Mouse (Mus musculus) liver, embryonic 13.5 days (tissue): Measurements from ENCODE around the gene Gabpb2. TPM values are rescaled to one million over a fixed set of nuclear protein-coding genes. Genes with fewer than 3 reads are reported as not detected.
"Not testable (repeated sequence)": the region's sequence is repeated elsewhere in the genome, so short reads cannot be mapped to it uniquely, and the experiment has no call there.

Experiments
- ATAC-seq: fragments of 200-750 bp; cut with Nextera tagmentation; 2 replicates; pipeline ENCODE4 v1.8.0; 2017; ENCODE audit warnings: low read depth, mild to moderate bottlenecking, moderate number of reproducible peaks, moderate library complexity
- DNase-seq: peaks from one replicate; pipeline ENCODE4 v3.0.0; 2022
- H3K27ac ChIP-seq: fragments of 300-500 bp; sonication (generic); 2 replicates; pipeline ENCODE4 v1.5.1; 2015; ENCODE audit warnings: moderate library complexity, mild to moderate bottlenecking, inconsistent platforms
- H3K27me3 ChIP-seq: fragments of 300-500 bp; sonication (generic); 2 replicates; pipeline ENCODE4 v1.6.1; 2015; ENCODE audit warnings: mild to moderate bottlenecking, inconsistent platforms
- H3K36me3 ChIP-seq: fragments of 300-500 bp; sonication (generic); 2 replicates; pipeline ENCODE4 v1.6.1; 2015; ENCODE audit warnings: mild to moderate bottlenecking, inconsistent platforms
- H3K4me1 ChIP-seq: fragments of 300-500 bp; sonication (generic); replicated peaks from 2 replicates; pipeline ENCODE4 v1.6.1; 2015; ENCODE audit warnings: inconsistent platforms
- H3K4me2 ChIP-seq: fragments of 300-500 bp; sonication (generic); 2 replicates; pipeline ENCODE4 v1.6.1; 2015; ENCODE audit warnings: inconsistent platforms, mild to moderate bottlenecking, moderate library complexity
- H3K4me3 ChIP-seq: fragments of 300-500 bp; sonication (generic); replicated peaks from 2 replicates; pipeline ENCODE4 v1.5.1; 2015; ENCODE audit warnings: mild to moderate bottlenecking, inconsistent platforms
- H3K9ac ChIP-seq: fragments of 300-500 bp; sonication (generic); 2 replicates; pipeline ENCODE4 v1.6.1; 2015; ENCODE audit warnings: mild to moderate bottlenecking, inconsistent platforms
- H3K9me3 ChIP-seq: fragments of 300-500 bp; sonication (generic); replicated peaks from 2 replicates; pipeline ENCODE4 v1.6.1; 2016; ENCODE audit warnings: inconsistent platforms
- WGBS: fragments of 180-500 bp; shearing (Covaris S2); methylation state at CpG from one replicate; pipeline ENCODE4 v1.1.7; 2015; ENCODE audit not compliant: insufficient replicate concordance; 5-methylcytosine and 5-hydroxymethylcytosine counted together
- polyA plus RNA-seq: library from polyadenylated mRNA; unstranded; fragments of >200 nt; fragmentation: Nextera tagmentation; extraction: Ambion mirVana; gene quantifications from 2 replicates; pipeline ENCODE4 v1.2.1, GENCODE M21; 2015

Gabpb2 gene
- polyA plus RNA-seq, 1 experiment from 2014 or later: 6.9 TPM

- Histone ChIP-seq H3K27me3 (no peaks in the 10 kb centered on the region), H3K9ac (no peak overlapping the region), H3K4me2 (no peak overlapping the region), H3K27ac (0 out of 2 replicates have a peak overlapping the region, but pooled peaks have one; percentile 18), H3K4me1 (peaks cover 39% of the 10 kb centered on the region), H3K36me3 (peaks cover 71% of the 10 kb centered on the region), H3K4me3 (no peak overlapping the region), H3K9me3 (no peaks in the 10 kb centered on the region)
- 82% methylated on average over 1 of the region's 1 CpGs for WGBS
- ATAC-seq: no peak
- DNase-seq: no peak
Observed at GRCm38 (mm10) chr3:95213609-95213975, 4.1 kb downstream of the Gabpb2 start.

- H3K27ac ChIP-seq, H3K4me3 ChIP-seq, DNase-seq, H3K9ac ChIP-seq, ATAC-seq, H3K27me3 ChIP-seq, H3K9me3 ChIP-seq, H3K4me2 ChIP-seq: not testable (repeated sequence)
- 87% methylated on average over 9 of the region's 10 CpGs for WGBS
- H3K4me1 ChIP-seq: peaks cover 33% of the 10 kb centered on the region
- H3K36me3 ChIP-seq: peaks cover 77% of the 10 kb centered on the region
Observed at GRCm38 (mm10) chr3:95212889-95213608, 4.7 kb downstream of the Gabpb2 start.

- 86% methylated on average over 2 of the region's 2 CpGs for WGBS
- no peak overlapping the region for H3K9ac ChIP-seq
- peaks cover 21% of the 10 kb centered on the region for H3K4me1 ChIP-seq
- no peaks in the 10 kb centered on the region for H3K9me3 ChIP-seq
- ATAC-seq (no peak), DNase-seq (no peak)
- H3K36me3 ChIP-seq: peaks cover 89% of the 10 kb centered on the region
- H3K4me3 ChIP-seq: no peak overlapping the region
- no peak overlapping the region for H3K27ac ChIP-seq
- H3K4me2 ChIP-seq: no peak overlapping the region
- no peaks in the 10 kb centered on the region for H3K27me3 ChIP-seq
Observed at GRCm38 (mm10) chr3:95210585-95210984, 7.1 kb downstream of the Gabpb2 start.

- DNase-seq: no peak
- 84% methylated on average over 4 of the region's 4 CpGs for WGBS
- peaks cover 93% of the 10 kb centered on the region for H3K36me3 ChIP-seq
- H3K27ac ChIP-seq: no peak overlapping the region
- ATAC-seq: no peak
- H3K9ac ChIP-seq: no peak overlapping the region
- no peak overlapping the region for H3K4me2 ChIP-seq
- H3K4me3 ChIP-seq: no peak overlapping the region
- H3K4me1 ChIP-seq: peaks cover 11% of the 10 kb centered on the region
- no peaks in the 10 kb centered on the region for H3K27me3 ChIP-seq
- H3K9me3 ChIP-seq: no peaks in the 10 kb centered on the region
Observed at GRCm38 (mm10) chr3:95208286-95208685, 9.4 kb downstream of the Gabpb2 start.

- H3K4me3 ChIP-seq: no peak overlapping the region
Observed at GRCm38 (mm10) chr3:95203880-95204279, 13.8 kb downstream of the Gabpb2 start.

GRCm38 (mm10) chr3:95200562-95200961, 17.2 kb downstream of the Gabpb2 start:
- Histone ChIP-seq H3K27ac (no peak overlapping the region), H3K9ac (no peak overlapping the region), H3K36me3 (peaks cover 97% of the 10 kb centered on the region), H3K27me3 (no peaks in the 10 kb centered on the region), H3K4me3 (no peak overlapping the region), H3K4me2 (no peak overlapping the region), H3K9me3 (no peaks in the 10 kb centered on the region), H3K4me1 (no peaks in the 10 kb centered on the region)
- WGBS: 82% methylated on average over 2 of the region's 2 CpGs
- DNase-seq: no peak
- ATAC-seq: no peak

More at GRCm38 (mm10) chr3:95203880-95204279, 13.8 kb downstream of the Gabpb2 start:
- no peaks in the 10 kb centered on the region for H3K9me3 ChIP-seq
- H3K4me1 ChIP-seq: peaks cover 3% of the 10 kb centered on the region; the same call in 1 of the 2 replicates
- H3K36me3 ChIP-seq: peaks cover 97% of the 10 kb centered on the region
- no peak for ATAC-seq
- WGBS: 89% methylated on average over 6 of the region's 6 CpGs
- H3K9ac ChIP-seq: no peak overlapping the region
- no peak for DNase-seq
- no peak overlapping the region for H3K4me2 ChIP-seq
- H3K27me3 ChIP-seq: no peaks in the 10 kb centered on the region
- H3K27ac ChIP-seq: no peak overlapping the region

GRCm38 (mm10) chr3:95200132-95200531, 17.6 kb downstream of the Gabpb2 start:
- H3K27me3 ChIP-seq: no peaks in the 10 kb centered on the region
- peaks cover 97% of the 10 kb centered on the region for H3K36me3 ChIP-seq
- H3K4me3 ChIP-seq: no peak overlapping the region
- ATAC-seq (no peak), DNase-seq (no peak)
- no peak overlapping the region for H3K4me2 ChIP-seq
- no peaks in the 10 kb centered on the region for H3K9me3 ChIP-seq
- no peak overlapping the region for H3K9ac ChIP-seq
- 86% methylated on average over 7 of the region's 7 CpGs for WGBS
- no peak overlapping the region for H3K27ac ChIP-seq
- no peaks in the 10 kb centered on the region for H3K4me1 ChIP-seq

- no peak overlapping the region for H3K4me3 ChIP-seq
- H3K9me3 ChIP-seq: no peaks in the 10 kb centered on the region
- H3K27me3 ChIP-seq: no peaks in the 10 kb centered on the region
- DNase-seq (no peak), ATAC-seq (no peak)
- 0 out of 2 replicates have a peak, but pooled peaks cover 3% of the 10 kb centered on the region for H3K4me1 ChIP-seq
- no peak overlapping the region for H3K9ac ChIP-seq
- no peak overlapping the region for H3K27ac ChIP-seq
- H3K36me3 ChIP-seq: peaks cover 97% of the 10 kb centered on the region
- H3K4me2 ChIP-seq: no peak overlapping the region
- WGBS: 66% methylated on average over 1 of the region's 1 CpGs
Observed at GRCm38 (mm10) chr3:95199101-95199500, 18.6 kb downstream of the Gabpb2 start.

GRCm38 (mm10) chr3:95195772-95196171, 21.9 kb downstream of the Gabpb2 start:
- Histone ChIP-seq H3K27ac (no peak overlapping the region), H3K4me2 (no peak overlapping the region), H3K4me3 (no peak overlapping the region), H3K9me3 (no peaks in the 10 kb centered on the region), H3K4me1 (0 out of 2 replicates have a peak, but pooled peaks cover 3% of the 10 kb centered on the region), H3K36me3 (peaks cover 92% of the 10 kb centered on the region), H3K9ac (no peak overlapping the region), H3K27me3 (no peaks in the 10 kb centered on the region)
- ATAC-seq (no peak), DNase-seq (no peak)
- 82% methylated on average over 2 of the region's 2 CpGs for WGBS

- WGBS: 77% methylated on average over 6 of the region's 6 CpGs
- no peak overlapping the region for H3K4me2 ChIP-seq
Observed at GRCm38 (mm10) chr3:95194721-95195135, 23.0 kb downstream of the Gabpb2 start.

GRCm38 (mm10) chr3:95186888-95187287, 30.8 kb downstream of the Gabpb2 start:
- Histone ChIP-seq H3K9me3 (no peaks in the 10 kb centered on the region), H3K27me3 (no peaks in the 10 kb centered on the region), H3K4me2 (no peak overlapping the region), H3K36me3 (peaks cover 94% of the 10 kb centered on the region), H3K4me3 (no peak overlapping the region), H3K9ac (no peak overlapping the region), H3K4me1 (no peaks in the 10 kb centered on the region), H3K27ac (no peak overlapping the region)
- ATAC-seq: no peak
- no peak for DNase-seq
- WGBS: 83% methylated on average over 6 of the region's 6 CpGs

More at GRCm38 (mm10) chr3:95194721-95195135, 23.0 kb downstream of the Gabpb2 start:
- Histone ChIP-seq H3K4me3 (no peak overlapping the region), H3K27me3 (no peaks in the 10 kb centered on the region), H3K36me3 (peaks cover 92% of the 10 kb centered on the region), H3K9me3 (no peaks in the 10 kb centered on the region), H3K4me1 (0 out of 2 replicates have a peak, but pooled peaks cover 3% of the 10 kb centered on the region), H3K9ac (no peak overlapping the region), H3K27ac (no peak overlapping the region)
- ATAC-seq: no peak
- no peak for DNase-seq

- H3K27me3 ChIP-seq: no peaks in the 10 kb centered on the region
- no peak overlapping the region for H3K4me3 ChIP-seq
- H3K4me2 ChIP-seq: no peak overlapping the region
- peaks cover 88% of the 10 kb centered on the region for H3K36me3 ChIP-seq
- H3K9me3 ChIP-seq: no peaks in the 10 kb centered on the region
- H3K4me1 ChIP-seq: no peaks in the 10 kb centered on the region
- 80% methylated on average over 2 of the region's 2 CpGs for WGBS
- DNase-seq (no peak), ATAC-seq (no peak)
- H3K9ac ChIP-seq: no peak overlapping the region
- H3K27ac ChIP-seq: no peak overlapping the region
Observed at GRCm38 (mm10) chr3:95186100-95186499, 31.6 kb downstream of the Gabpb2 start.
